Mouse (Mus musculus): ENCODE data around the gene Gm5934. TPM values are rescaled to one million over a fixed set of nuclear protein-coding genes. Genes with fewer than 3 reads are reported as not detected.
"Not testable (repeated sequence)": the region's sequence is repeated elsewhere in the genome, so short reads cannot be mapped to it uniquely, and the experiment has no call there.

Gene Gm5934
- total RNA-seq (2021), result not detected

DNA sequence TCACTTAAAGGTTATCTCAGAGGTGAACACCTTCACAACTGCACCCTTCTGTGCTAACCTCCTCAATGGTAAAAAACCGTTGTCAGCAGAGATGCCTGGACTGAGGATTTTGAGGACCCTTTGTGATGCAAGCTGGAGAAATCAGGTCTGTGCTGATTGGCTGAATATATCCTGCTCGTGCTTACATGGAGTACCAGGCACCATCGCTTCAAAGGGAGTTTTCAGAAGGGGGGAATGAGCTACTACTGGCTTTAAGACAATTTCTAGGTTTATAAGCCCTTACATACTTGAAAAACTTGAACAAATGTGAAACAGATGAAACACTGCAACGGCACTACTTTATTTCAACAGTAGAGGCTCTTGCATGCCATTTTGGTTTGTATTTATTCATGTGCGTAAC lies at the start of gene Gm5934:
TSS of gene Gm5934 (minus strand) at position 101 of the 400 bp plus-strand sequence.
- DNase-seq (ENCODE audit: extremely low spot score in 1 of 2, low spot score in 2 of 2); intact Hi-C loops (cut with DNase I): not testable (repeated sequence)

Other genes starting within 250 kb of the Gm5934 start
- not detected for gene Gm4297, start 74.1 kb upstream of the Gm5934 start, total RNA-seq (2021)